Mouse (Mus musculus): ENCODE data around the gene Enox1. TPM values are rescaled to one million over a fixed set of nuclear protein-coding genes. Genes with fewer than 3 reads are reported as not detected.

Gene Enox1
- total RNA-seq, 1 experiment = 25.3 TPM

GRCm38 (mm10) chr14:77377873-77378272 is 221.3 kb downstream of the Enox1 start:
- no peaks in the 10 kb centered on the region; a peak in 1 of 4 replicates for H3K4me1 ChIP-seq (ENCODE audit: control insufficient read depth in 2 of 2, insufficient read depth in 2 of 2, low read length in 2 of 2, poor library complexity in 1 of 2)
- no peak overlapping the region for H3K9ac ChIP-seq (ENCODE audit: insufficient read depth, low read depth, low read length, poor library complexity, severe bottlenecking)
- TF ChIP-seq HCFC1 (IDR thresholded peaks at IDR 0.05; ENCODE audit: borderline replicate concordance, insufficient read depth, low read length) = no peak
- no peak for TF ChIP-seq ZC3H11A (IDR thresholded peaks at IDR 0.05; ENCODE audit: borderline replicate concordance, low read depth, low read length)
- no peak for TF ChIP-seq ZNF384 (IDR thresholded peaks at IDR 0.05; ENCODE audit: low read depth, low read length)
- no peak for TF ChIP-seq CHD2 (IDR thresholded peaks at IDR 0.05; ENCODE audit: low read depth, low read length)
- no peak for TF ChIP-seq MAFK (IDR thresholded peaks at IDR 0.05; ENCODE audit: insufficient read depth, low read depth, low read length)
- H3K4me3 ChIP-seq (ENCODE audit: insufficient read depth in 1 of 2, low read depth in 1 of 2, low read length in 2 of 2, poor library complexity in 1 of 2, severe bottlenecking in 1 of 2) = no peak overlapping the region
- in situ Hi-C loops (cut with MboI; ENCODE audit: low sequenced_read_pairs in 2 of 2, unreplicated experiment in 2 of 2) = no loop called here
- no peak overlapping the region for H3K27ac ChIP-seq (ENCODE audit: insufficient read depth, low read depth, low read length, poor library complexity, severe bottlenecking)
- no peak for DNase-seq (ENCODE audit: low read depth, low spot score)
- H3K36me3 ChIP-seq (ENCODE audit: control insufficient read depth, insufficient read depth, low read length, poor library complexity, severe bottlenecking) = no peaks in the 10 kb centered on the region
- H3K9me3 ChIP-seq (ENCODE audit: control insufficient read depth, insufficient read depth, low read depth, low read length) = no peaks in the 10 kb centered on the region

- no peak for TF ChIP-seq HCFC1 (IDR thresholded peaks at IDR 0.05; ENCODE audit: borderline replicate concordance, insufficient read depth, low read length)
- no peak for TF ChIP-seq MAFK (IDR thresholded peaks at IDR 0.05; ENCODE audit: insufficient read depth, low read depth, low read length)
- no peaks in the 10 kb centered on the region for H3K36me3 ChIP-seq (ENCODE audit: control insufficient read depth, insufficient read depth, low read length, poor library complexity, severe bottlenecking)
- H3K9me3 ChIP-seq (ENCODE audit: control insufficient read depth, insufficient read depth, low read depth, low read length) = no peaks in the 10 kb centered on the region
- no peaks in the 10 kb centered on the region; a peak in 1 of 4 replicates for H3K4me1 ChIP-seq (ENCODE audit: control insufficient read depth in 2 of 2, insufficient read depth in 2 of 2, low read length in 2 of 2, poor library complexity in 1 of 2)
- no peak overlapping the region for H3K27ac ChIP-seq (ENCODE audit: insufficient read depth, low read depth, low read length, poor library complexity, severe bottlenecking)
- H3K9ac ChIP-seq (ENCODE audit: insufficient read depth, low read depth, low read length, poor library complexity, severe bottlenecking) = no peak overlapping the region
- no peak overlapping the region for H3K4me3 ChIP-seq (ENCODE audit: insufficient read depth in 1 of 2, low read depth in 1 of 2, low read length in 2 of 2, poor library complexity in 1 of 2, severe bottlenecking in 1 of 2)
- no peak for DNase-seq (ENCODE audit: low read depth, low spot score)
- in situ Hi-C loops (cut with MboI; ENCODE audit: low sequenced_read_pairs in 2 of 2, unreplicated experiment in 2 of 2) = no loop called here
Observed at GRCm38 (mm10) chr14:77381532-77381931, 225.0 kb downstream of the Enox1 start.

- Histone ChIP-seq H3K9me3 (ENCODE audit: control insufficient read depth, insufficient read depth, low read depth, low read length) (no peaks in the 10 kb centered on the region), H3K9ac (ENCODE audit: insufficient read depth, low read depth, low read length, poor library complexity, severe bottlenecking) (no peak overlapping the region), H3K4me3 (ENCODE audit: insufficient read depth in 1 of 2, low read depth in 1 of 2, low read length in 2 of 2, poor library complexity in 1 of 2, severe bottlenecking in 1 of 2) (no peak overlapping the region), H3K36me3 (ENCODE audit: control insufficient read depth, insufficient read depth, low read length, poor library complexity, severe bottlenecking) (no peaks in the 10 kb centered on the region), H3K27ac (ENCODE audit: insufficient read depth, low read depth, low read length, poor library complexity, severe bottlenecking) (no peak overlapping the region), H3K4me1 (ENCODE audit: control insufficient read depth in 2 of 2, insufficient read depth in 2 of 2, low read length in 2 of 2, poor library complexity in 1 of 2) (no peaks in the 10 kb centered on the region; a peak in 1 of 4 replicates)
- DNase-seq (ENCODE audit: low read depth, low spot score) = no peak
- TF ChIP-seq ZNF384 (IDR thresholded peaks at IDR 0.05; ENCODE audit: low read depth, low read length) (no peak), MAFK (IDR thresholded peaks at IDR 0.05; ENCODE audit: insufficient read depth, low read depth, low read length) (no peak), ZC3H11A (IDR thresholded peaks at IDR 0.05; ENCODE audit: borderline replicate concordance, low read depth, low read length) (no peak), CHD2 (IDR thresholded peaks at IDR 0.05; ENCODE audit: low read depth, low read length) (no peak), HCFC1 (IDR thresholded peaks at IDR 0.05; ENCODE audit: borderline replicate concordance, insufficient read depth, low read length) (no peak)
- in situ Hi-C loops (cut with MboI; ENCODE audit: low sequenced_read_pairs in 2 of 2, unreplicated experiment in 2 of 2) = no loop called here
Observed at GRCm38 (mm10) chr14:77385621-77386020, 229.1 kb downstream of the Enox1 start.

- TF ChIP-seq CHD2 (IDR thresholded peaks at IDR 0.05; ENCODE audit: low read depth, low read length) (no peak), ZC3H11A (IDR thresholded peaks at IDR 0.05; ENCODE audit: borderline replicate concordance, low read depth, low read length) (no peak), ZNF384 (IDR thresholded peaks at IDR 0.05; ENCODE audit: low read depth, low read length) (no peak), MAFK (IDR thresholded peaks at IDR 0.05; ENCODE audit: insufficient read depth, low read depth, low read length) (no peak), HCFC1 (IDR thresholded peaks at IDR 0.05; ENCODE audit: borderline replicate concordance, insufficient read depth, low read length) (no peak)
- in situ Hi-C loops (cut with MboI; ENCODE audit: low sequenced_read_pairs in 2 of 2, unreplicated experiment in 2 of 2) = no loop called here
Observed at GRCm38 (mm10) chr14:77387877-77388276, 231.3 kb downstream of the Enox1 start.

GRCm38 (mm10) chr14:77389276-77389675 is 232.7 kb downstream of the Enox1 start:
- Histone ChIP-seq H3K27ac (ENCODE audit: insufficient read depth, low read depth, low read length, poor library complexity, severe bottlenecking) (no peak overlapping the region), H3K4me1 (ENCODE audit: control insufficient read depth in 2 of 2, insufficient read depth in 2 of 2, low read length in 2 of 2, poor library complexity in 1 of 2) (no peaks in the 10 kb centered on the region), H3K4me3 (ENCODE audit: insufficient read depth in 1 of 2, low read depth in 1 of 2, low read length in 2 of 2, poor library complexity in 1 of 2, severe bottlenecking in 1 of 2) (no peak overlapping the region), H3K9ac (ENCODE audit: insufficient read depth, low read depth, low read length, poor library complexity, severe bottlenecking) (no peak overlapping the region), H3K36me3 (ENCODE audit: control insufficient read depth, insufficient read depth, low read length, poor library complexity, severe bottlenecking) (no peaks in the 10 kb centered on the region), H3K9me3 (ENCODE audit: control insufficient read depth, insufficient read depth, low read depth, low read length) (no peaks in the 10 kb centered on the region)
- no peak for TF ChIP-seq HCFC1 (IDR thresholded peaks at IDR 0.05; ENCODE audit: borderline replicate concordance, insufficient read depth, low read length)
- in situ Hi-C loops (cut with MboI; ENCODE audit: low sequenced_read_pairs in 2 of 2, unreplicated experiment in 2 of 2) = no loop called here
- no peak for DNase-seq (ENCODE audit: low read depth, low spot score)

More at GRCm38 (mm10) chr14:77387877-77388276, 231.3 kb downstream of the Enox1 start:
- Histone ChIP-seq H3K9me3 (ENCODE audit: control insufficient read depth, insufficient read depth, low read depth, low read length) (no peaks in the 10 kb centered on the region), H3K9ac (ENCODE audit: insufficient read depth, low read depth, low read length, poor library complexity, severe bottlenecking) (no peak overlapping the region), H3K27ac (ENCODE audit: insufficient read depth, low read depth, low read length, poor library complexity, severe bottlenecking) (no peak overlapping the region), H3K4me1 (ENCODE audit: control insufficient read depth in 2 of 2, insufficient read depth in 2 of 2, low read length in 2 of 2, poor library complexity in 1 of 2) (no peaks in the 10 kb centered on the region), H3K36me3 (ENCODE audit: control insufficient read depth, insufficient read depth, low read length, poor library complexity, severe bottlenecking) (no peaks in the 10 kb centered on the region), H3K4me3 (ENCODE audit: insufficient read depth in 1 of 2, low read depth in 1 of 2, low read length in 2 of 2, poor library complexity in 1 of 2, severe bottlenecking in 1 of 2) (no peak overlapping the region)
- DNase-seq (ENCODE audit: low read depth, low spot score) = no peak
